Mouse (Mus musculus) thymus, adult 2 months (tissue): Measurements from ENCODE around the gene Snn. TPM values are rescaled to one million over a fixed set of nuclear protein-coding genes. Genes with fewer than 3 reads are reported as not detected.

ENCODE experiments used
- DNase-seq: peaks from one replicate; pipeline ENCODE4 v3.0.0; 2021
- H3K27ac ChIP-seq: fragments of 200-500 bp; 2 replicates; pipeline ENCODE4 v1.5.1; 2012; ENCODE audit warnings: low read length, control low read depth; ENCODE audit not compliant: control insufficient read depth, insufficient read depth
- H3K27me3 ChIP-seq: fragments of 200-500 bp; 2 replicates; pipeline ENCODE4 v1.6.1; 2012; ENCODE audit warnings: mild to moderate bottlenecking, low read length, moderate library complexity, mixed read lengths; ENCODE audit not compliant: control insufficient read depth, insufficient read depth
- H3K36me3 ChIP-seq: fragments of 200-500 bp; 2 replicates; pipeline ENCODE4 v1.6.1; 2012; ENCODE audit warnings: mild to moderate bottlenecking, low read length, moderate library complexity; ENCODE audit not compliant: control insufficient read depth, insufficient read depth
- H3K4me1 ChIP-seq: fragments of 200-500 bp; replicated peaks from 2 replicates; pipeline ENCODE4 v1.6.1; 2012; ENCODE audit warnings: low read length; ENCODE audit not compliant: control insufficient read depth, insufficient read depth
- H3K4me3 ChIP-seq: fragments of 200-500 bp; 2 replicates; pipeline ENCODE4 v1.5.1; 2012; ENCODE audit warnings: mild to moderate bottlenecking, low read length, control low read depth, moderate library complexity; ENCODE audit not compliant: control insufficient read depth, insufficient read depth
- CTCF ChIP-seq: fragments of 200-500 bp; IDR thresholded peaks from 2 replicates; pipeline ENCODE4 v1.5.1; 2012; ENCODE audit warnings: mild to moderate bottlenecking, control low read depth, low read length, moderate library complexity, borderline replicate concordance; ENCODE audit not compliant: control insufficient read depth, poor library complexity, insufficient read depth; ENCODE audit errors: extremely low read depth
- POLR2A ChIP-seq: fragments of 200-500 bp; IDR thresholded peaks from 2 replicates; pipeline ENCODE4 v1.6.1; 2012; ENCODE audit warnings: mild to moderate bottlenecking, low read length, control low read depth, moderate library complexity; ENCODE audit not compliant: control insufficient read depth, poor library complexity, insufficient read depth; ENCODE audit errors: extremely low read depth
- WGBS: fragments of 180-500 bp; shearing (Covaris S2); methylation state at CpG from one replicate; pipeline ENCODE4 v1.1.7; 2018; 5-methylcytosine and 5-hydroxymethylcytosine counted together
- polyA plus RNA-seq: library from polyadenylated mRNA; depleted of rRNA; stranded (reverse); fragments of >200 nt; gene quantifications from 2 replicates; pipeline ENCODE4 v1.2.3, GENCODE M21; 2012

Snn gene
- polyA plus RNA-seq, 1 experiment, result 85.4 TPM

- 15% methylated on average over 6 of the region's 6 CpGs for WGBS
- no peaks in the 10 kb centered on the region for H3K27me3 ChIP-seq
- H3K27ac ChIP-seq, result peak overlapping the region; percentile 75; the same call in 1 of the 2 replicates
- TF ChIP-seq CTCF, result 0 out of 2 replicates have a peak, but pooled peaks have one; percentile 4
- TF ChIP-seq POLR2A, result no peak
- peak; percentile 43 for DNase-seq
- H3K4me3 ChIP-seq, result no peak overlapping the region
- peaks cover 53% of the 10 kb centered on the region for H3K4me1 ChIP-seq
- peaks cover 10% of the 10 kb centered on the region for H3K36me3 ChIP-seq
These were observed 12.3 kb downstream of the Snn start for GRCm38 (mm10) chr16:11073060-11073459.

- H3K27ac ChIP-seq, result peak overlapping the region; percentile 31; the same call in 1 of the 2 replicates
- H3K27me3 ChIP-seq, result no peaks in the 10 kb centered on the region
- peaks cover 25% of the 10 kb centered on the region for H3K36me3 ChIP-seq
- 60% methylated on average over 9 of the region's 9 CpGs for WGBS
- TF ChIP-seq POLR2A, result no peak
- no peak for TF ChIP-seq CTCF
- DNase-seq, result no peak
- no peak overlapping the region for H3K4me3 ChIP-seq
- peaks cover 21% of the 10 kb centered on the region for H3K4me1 ChIP-seq
These were observed 17.0 kb downstream of the Snn start for GRCm38 (mm10) chr16:11077601-11078201.

- no peak overlapping the region for H3K4me3 ChIP-seq
- peak overlapping the region; percentile 77 for H3K27ac ChIP-seq
- peaks cover 32% of the 10 kb centered on the region for H3K36me3 ChIP-seq
- peaks cover 15% of the 10 kb centered on the region for H3K4me1 ChIP-seq
- DNase-seq, result no peak
- no peaks in the 10 kb centered on the region for H3K27me3 ChIP-seq
- WGBS, result 44% methylated on average over 3 of the region's 3 CpGs
- no peak for TF ChIP-seq CTCF
These were observed 17.6 kb downstream of the Snn start for GRCm38 (mm10) chr16:11078216-11078869.

- TF ChIP-seq POLR2A, result no peak
- no peak for TF ChIP-seq CTCF
- Histone ChIP-seq H3K27me3 (no peaks in the 10 kb centered on the region), H3K4me1 (no peaks in the 10 kb centered on the region), H3K36me3 (peaks cover 40% of the 10 kb centered on the region), H3K4me3 (no peak overlapping the region), H3K27ac (no peak overlapping the region)
- DNase-seq, result no peak
- WGBS, result 97% methylated on average over 8 of the region's 8 CpGs
These were observed 23.4 kb downstream of the Snn start for GRCm38 (mm10) chr16:11084181-11084580.

GRCm38 (mm10) chr16:11086299-11086698 lies 25.6 kb downstream of the Snn start:
- Histone ChIP-seq H3K36me3 (peaks cover 43% of the 10 kb centered on the region), H3K27ac (no peak overlapping the region), H3K4me1 (no peaks in the 10 kb centered on the region), H3K4me3 (no peak overlapping the region), H3K27me3 (no peaks in the 10 kb centered on the region)
- no peak for TF ChIP-seq CTCF
- no peak for TF ChIP-seq POLR2A
- WGBS, result 98% methylated on average over 3 of the region's 3 CpGs
- DNase-seq, result no peak

- no peak for DNase-seq
- Histone ChIP-seq H3K4me3 (no peak overlapping the region), H3K36me3 (peaks cover 43% of the 10 kb centered on the region), H3K27ac (no peak overlapping the region), H3K4me1 (no peaks in the 10 kb centered on the region), H3K27me3 (no peaks in the 10 kb centered on the region)
- no peak for TF ChIP-seq POLR2A
- TF ChIP-seq CTCF, result no peak
- 45% methylated on average over 5 of the region's 5 CpGs for WGBS
These were observed 26.3 kb downstream of the Snn start for GRCm38 (mm10) chr16:11086856-11087588.

- TF ChIP-seq POLR2A, result no peak
- no peak for TF ChIP-seq CTCF
- Histone ChIP-seq H3K4me3 (no peak overlapping the region), H3K27ac (no peak overlapping the region), H3K36me3 (peaks cover 29% of the 10 kb centered on the region), H3K4me1 (no peaks in the 10 kb centered on the region), H3K27me3 (no peaks in the 10 kb centered on the region)
- DNase-seq, result no peak
- 92% methylated on average over 10 of the region's 10 CpGs for WGBS
These were observed 30.3 kb downstream of the Snn start for GRCm38 (mm10) chr16:11090836-11091570.
